Mouse (Mus musculus): Measurements from ENCODE around the gene Ets1.

Gene Ets1

GRCm38 (mm10) chr9:32711768-32712167 is 75.7 kb downstream of the Ets1 start:
- no peak for DNase-seq (ENCODE audit: extremely low spot score, low spot score)

GRCm38 (mm10) chr9:32712383-32712910 is 76.4 kb downstream of the Ets1 start:
- no peak for DNase-seq (ENCODE audit: extremely low spot score, low spot score)

GRCm38 (mm10) chr9:32713106-32713505 is 77.1 kb downstream of the Ets1 start:
- DNase-seq (ENCODE audit: extremely low spot score, low spot score) = no peak

GRCm38 (mm10) chr9:32713790-32714189 is 77.8 kb downstream of the Ets1 start:
- DNase-seq (ENCODE audit: extremely low spot score, low spot score) = no peak

- no peak for DNase-seq (ENCODE audit: extremely low spot score, low spot score)
Measured at GRCm38 (mm10) chr9:32714487-32714886, 78.5 kb downstream of the Ets1 start.

GRCm38 (mm10) chr9:32715806-32716466 is 79.9 kb downstream of the Ets1 start:
- DNase-seq (ENCODE audit: extremely low spot score, low spot score) = peak; percentile 43

GRCm38 (mm10) chr9:32717268-32717920 is 81.4 kb downstream of the Ets1 start:
- DNase-seq (ENCODE audit: extremely low spot score, low spot score) = no peak

- no peak for DNase-seq (ENCODE audit: extremely low spot score, low spot score)
Measured at GRCm38 (mm10) chr9:32717931-32718820, 82.2 kb downstream of the Ets1 start.

GRCm38 (mm10) chr9:32718868-32719267 is 82.8 kb downstream of the Ets1 start:
- DNase-seq (ENCODE audit: extremely low spot score, low spot score) = no peak

GRCm38 (mm10) chr9:32719941-32720263 is 83.9 kb downstream of the Ets1 start:
- no peak for DNase-seq (ENCODE audit: extremely low spot score, low spot score)

- DNase-seq (ENCODE audit: extremely low spot score, low spot score) = peak; percentile 53
Measured at GRCm38 (mm10) chr9:32720264-32721031, 84.4 kb downstream of the Ets1 start.

GRCm38 (mm10) chr9:32721081-32721480 is 85.1 kb downstream of the Ets1 start:
- no peak for DNase-seq (ENCODE audit: extremely low spot score, low spot score)

- DNase-seq (ENCODE audit: extremely low spot score, low spot score) = no peak
Measured at GRCm38 (mm10) chr9:32722205-32722604, 86.2 kb downstream of the Ets1 start.

- DNase-seq (ENCODE audit: extremely low spot score, low spot score) = no peak
Measured at GRCm38 (mm10) chr9:32722969-32723368, 86.9 kb downstream of the Ets1 start.

GRCm38 (mm10) chr9:32724131-32724825 is 88.3 kb downstream of the Ets1 start:
- DNase-seq (ENCODE audit: extremely low spot score, low spot score) = no peak

GRCm38 (mm10) chr9:32725902-32726301 is 89.9 kb downstream of the Ets1 start:
- no peak for DNase-seq (ENCODE audit: extremely low spot score, low spot score)

GRCm38 (mm10) chr9:32726595-32726994 is 90.6 kb downstream of the Ets1 start:
- no peak for DNase-seq (ENCODE audit: extremely low spot score, low spot score)

- DNase-seq (ENCODE audit: extremely low spot score, low spot score) = no peak
Measured at GRCm38 (mm10) chr9:32727058-32727457, 91.0 kb downstream of the Ets1 start.

GRCm38 (mm10) chr9:32728306-32728705 is 92.3 kb downstream of the Ets1 start:
- no peak for DNase-seq (ENCODE audit: extremely low spot score, low spot score)

GRCm38 (mm10) chr9:32728806-32729205 is 92.8 kb downstream of the Ets1 start:
- DNase-seq (ENCODE audit: extremely low spot score, low spot score) = no peak

GRCm38 (mm10) chr9:32729207-32729606 is 93.2 kb downstream of the Ets1 start:
- DNase-seq (ENCODE audit: extremely low spot score, low spot score) = no peak

All from neural tube, embryonic 10.5 days (tissue).